Mouse (Mus musculus) bone marrow macrophage, adult 2 months (primary cell): Measurements from ENCODE around the gene Nav2. TPM values are rescaled to one million over a fixed set of nuclear protein-coding genes. Genes with fewer than 3 reads are reported as not detected.
A peak's percentile ranks its signal among the peaks of the same experiment; 100 is the strongest.

Experiments used
- H3K27ac ChIP-seq: 2 replicates; pipeline ENCODE4 v1.5.1; 2012; ENCODE audit warnings: low read depth, low read length; ENCODE audit not compliant: insufficient read depth
- H3K4me1 ChIP-seq: 2 replicates; pipeline ENCODE4 v1.6.1; 2012; ENCODE audit warnings: low read length; ENCODE audit not compliant: control insufficient read depth, insufficient read depth
- H3K4me3 ChIP-seq: 2 replicates; pipeline ENCODE4 v1.5.1; 2012; ENCODE audit warnings: mild to moderate bottlenecking, low read length, moderate library complexity; ENCODE audit not compliant: insufficient read depth
- CTCF ChIP-seq: IDR thresholded peaks from 2 replicates; pipeline ENCODE4 v1.5.1; 2012; ENCODE audit warnings: low read depth, mild to moderate bottlenecking, low read length, moderate library complexity
- POLR2A ChIP-seq: IDR thresholded peaks from 2 replicates; pipeline ENCODE4 v1.6.1; 2012; ENCODE audit warnings: mild to moderate bottlenecking, low read depth, low read length, borderline replicate concordance
- polyA plus RNA-seq: library from polyadenylated mRNA; stranded (reverse); fragments of >200 nt; gene quantifications from 2 replicates; pipeline ENCODE4 v1.2.4, GENCODE M21; 2012; ENCODE audit not compliant: missing spikeins, insufficient read depth, insufficient read length

Nav2 gene
- polyA plus RNA-seq, 1 experiment: 22.2 TPM

DNA sequence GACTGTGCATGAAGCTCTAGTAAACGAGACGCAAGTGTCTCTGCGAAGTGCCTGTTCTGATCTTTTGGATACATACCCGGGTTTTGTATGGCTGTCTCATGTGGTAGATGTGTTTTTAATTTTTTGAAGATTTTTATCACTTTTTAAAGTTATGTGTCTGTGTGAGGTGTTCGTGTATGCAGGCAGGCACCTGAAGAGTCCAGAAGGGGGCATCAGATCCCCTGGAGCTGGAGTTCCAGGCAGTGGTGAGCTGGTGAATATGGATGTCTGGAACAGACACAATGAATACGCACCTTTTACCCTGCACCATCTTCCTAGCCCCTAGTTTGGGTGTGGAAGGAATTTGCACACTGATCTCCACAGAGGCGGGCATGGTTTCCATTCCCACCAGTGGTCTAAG, 214.0 kb downstream of the Nav2 start:
- no peak for TF ChIP-seq CTCF
- no peak overlapping the region for H3K4me3 ChIP-seq
- no peaks in the 10 kb centered on the region for H3K4me1 ChIP-seq
- no peak overlapping the region for H3K27ac ChIP-seq

GRCm38 (mm10) chr7:49125545-49125944, 217.0 kb downstream of the Nav2 start:
- TF ChIP-seq POLR2A (no peak), CTCF (peak; percentile 74)
- Histone ChIP-seq H3K4me1 (no peaks in the 10 kb centered on the region), H3K27ac (no peak overlapping the region), H3K4me3 (no peak overlapping the region)

- TF ChIP-seq CTCF (no peak), POLR2A (no peak)
Observed at GRCm38 (mm10) chr7:49128224-49128623, 219.7 kb downstream of the Nav2 start.

DNA sequence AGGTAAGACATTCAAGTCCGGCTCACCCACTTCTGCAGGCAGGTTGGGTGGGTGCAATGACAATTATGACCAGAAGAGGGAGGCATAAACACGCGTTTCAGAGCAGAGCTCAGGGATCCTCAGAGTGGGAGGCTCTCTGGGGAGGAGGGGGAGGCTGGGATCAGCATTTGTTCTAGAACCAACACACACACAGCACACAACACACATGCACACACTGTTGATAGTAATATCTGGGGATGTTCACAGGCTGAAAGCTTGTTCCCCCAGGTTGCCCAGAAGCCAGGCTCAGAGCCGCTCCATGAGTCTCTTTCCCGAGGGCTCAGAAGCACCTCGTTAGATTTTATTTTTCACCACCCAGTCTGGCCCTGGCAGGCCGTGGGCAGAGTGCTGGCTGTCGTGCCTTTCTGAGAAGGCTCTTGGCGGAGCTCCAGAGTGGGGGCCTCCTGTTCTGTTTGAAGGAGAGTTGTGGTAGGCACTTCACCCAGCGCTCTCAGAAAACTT, 224.4 kb downstream of the Nav2 start:
- TF ChIP-seq CTCF: peak; percentile 98
- no peak for TF ChIP-seq POLR2A
- no peak overlapping the region for H3K4me3 ChIP-seq

More at GRCm38 (mm10) chr7:49128224-49128623, 219.7 kb downstream of the Nav2 start:
- Histone ChIP-seq H3K4me3 (no peak overlapping the region), H3K27ac (no peak overlapping the region), H3K4me1 (no peaks in the 10 kb centered on the region)

DNA sequence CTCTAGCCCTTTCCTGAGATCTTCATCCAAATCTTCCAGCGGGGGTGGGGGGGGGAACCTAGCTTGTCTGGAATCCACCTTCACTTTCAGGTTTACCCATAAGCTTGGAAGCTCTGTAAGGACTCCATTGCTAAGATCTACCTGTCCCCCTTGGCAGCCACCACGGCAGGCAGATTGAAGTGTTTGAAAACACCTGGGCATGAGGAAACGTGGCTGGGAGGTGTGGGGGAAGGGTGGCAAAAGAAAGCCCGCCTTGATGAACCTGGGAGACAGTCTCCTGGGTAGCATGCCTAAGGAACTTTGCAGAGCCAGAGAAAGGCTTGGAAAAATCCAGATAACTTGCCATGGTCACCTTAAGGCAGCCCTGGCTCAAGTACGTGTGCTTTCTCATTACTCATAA, 225.9 kb downstream of the Nav2 start:
- H3K27ac ChIP-seq: no peak overlapping the region
- peaks cover 14% of the 10 kb centered on the region for H3K4me1 ChIP-seq
- TF ChIP-seq CTCF (no peak), POLR2A (no peak)
- no peak overlapping the region for H3K4me3 ChIP-seq

More for the DNA sequence above, 224.4 kb downstream of the Nav2 start:
- Histone ChIP-seq H3K27ac (no peak overlapping the region), H3K4me1 (peaks cover 13% of the 10 kb centered on the region)

DNA sequence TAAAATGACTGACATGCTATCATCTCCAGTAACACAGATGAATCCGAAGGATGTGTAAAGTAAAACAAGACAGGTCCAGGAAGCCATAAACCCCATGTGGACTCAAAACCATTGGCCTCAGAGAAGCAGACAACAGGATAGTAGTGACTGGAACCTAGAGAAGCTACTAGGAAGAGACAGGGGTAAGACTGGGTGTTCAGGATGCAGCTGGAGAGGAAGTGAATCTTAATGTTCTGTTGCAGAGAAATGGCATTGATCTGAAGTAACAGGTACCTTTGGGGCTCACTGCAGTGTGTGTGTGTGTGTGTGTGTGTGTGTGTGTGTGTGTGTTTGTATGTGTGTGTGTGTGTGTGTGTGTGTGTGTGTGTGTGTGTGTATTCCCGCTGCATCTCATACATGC, 231.2 kb downstream of the Nav2 start:
- Histone ChIP-seq H3K4me3 (no peak overlapping the region), H3K4me1 (peaks cover 17% of the 10 kb centered on the region), H3K27ac (no peak overlapping the region)
- TF ChIP-seq POLR2A: no peak
- no peak for TF ChIP-seq CTCF

GRCm38 (mm10) chr7:49143966-49144365, 235.4 kb downstream of the Nav2 start:
- H3K27ac ChIP-seq: no peak overlapping the region
- no peak overlapping the region for H3K4me3 ChIP-seq
- TF ChIP-seq CTCF (no peak), POLR2A (no peak)
- 0 out of 2 replicates have a peak, but pooled peaks cover 4% of the 10 kb centered on the region for H3K4me1 ChIP-seq

DNA sequence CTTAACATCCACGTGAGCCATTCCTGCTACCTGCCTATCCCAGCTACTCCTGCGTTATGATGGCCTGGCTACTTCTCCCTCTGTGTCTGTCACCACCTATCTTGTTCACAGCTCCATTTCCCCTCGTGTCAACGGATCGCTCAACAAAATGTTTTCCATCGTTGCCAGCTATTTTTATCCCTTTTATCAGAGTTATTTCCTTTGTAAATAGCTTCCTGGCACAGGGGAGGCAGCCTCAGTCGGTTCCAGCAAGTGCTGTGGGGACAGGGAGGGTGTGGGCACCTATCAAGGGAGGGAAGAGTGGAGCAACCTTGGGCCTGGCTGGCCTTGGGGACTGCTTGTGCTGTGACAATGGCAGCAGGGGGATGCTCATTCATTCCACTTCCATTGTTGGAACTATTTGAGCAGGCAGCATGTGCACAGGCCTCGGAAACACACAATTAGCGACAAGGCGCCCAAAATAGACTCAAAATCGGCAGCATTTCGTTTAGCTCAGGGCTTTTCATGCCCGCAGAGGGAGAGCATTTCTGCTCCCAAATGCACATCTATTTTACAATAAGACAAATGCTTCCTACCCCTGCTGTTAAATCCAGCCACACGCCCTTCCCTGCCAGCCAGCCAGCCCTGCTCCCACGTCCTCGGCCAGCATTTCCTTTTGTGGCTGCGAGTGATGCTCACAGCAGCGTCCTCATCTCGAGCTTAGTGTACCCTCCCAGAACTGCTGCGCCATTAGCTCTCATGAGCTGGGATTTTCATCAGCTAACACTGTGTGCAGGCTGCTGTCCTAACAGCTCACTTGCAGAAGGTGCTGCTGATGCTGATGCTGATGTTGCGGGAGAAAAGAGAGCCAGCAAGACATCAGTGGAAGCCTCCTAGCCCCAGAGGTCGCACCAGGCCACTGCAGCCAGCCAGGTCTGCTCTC, 237.5 kb downstream of the Nav2 start:
- Histone ChIP-seq H3K4me1 (no peaks in the 10 kb centered on the region), H3K4me3 (no peak overlapping the region), H3K27ac (no peak overlapping the region)
- TF ChIP-seq POLR2A (no peak), CTCF (no peak)

GRCm38 (mm10) chr7:49152297-49152696, 243.8 kb downstream of the Nav2 start:
- no peak overlapping the region for H3K27ac ChIP-seq
- TF ChIP-seq CTCF (no peak), POLR2A (no peak)
- no peak overlapping the region for H3K4me3 ChIP-seq
- H3K4me1 ChIP-seq: no peaks in the 10 kb centered on the region; the same call in 1 of the 2 replicates

- Histone ChIP-seq H3K4me1 (peaks cover 3% of the 10 kb centered on the region), H3K27ac (no peak overlapping the region), H3K4me3 (no peak overlapping the region)
- TF ChIP-seq POLR2A (no peak), CTCF (no peak)
Observed at GRCm38 (mm10) chr7:49152713-49153112, 244.2 kb downstream of the Nav2 start.
